Mouse (Mus musculus): ENCODE results near the gene Ero1l. TPM values are rescaled to one million over a fixed set of nuclear protein-coding genes. Genes with fewer than 3 reads are reported as not detected.

Gene Ero1l
- 10 to 100 TPM; 60.4 to 67.9 TPM for total RNA-seq (2023)

DNA sequence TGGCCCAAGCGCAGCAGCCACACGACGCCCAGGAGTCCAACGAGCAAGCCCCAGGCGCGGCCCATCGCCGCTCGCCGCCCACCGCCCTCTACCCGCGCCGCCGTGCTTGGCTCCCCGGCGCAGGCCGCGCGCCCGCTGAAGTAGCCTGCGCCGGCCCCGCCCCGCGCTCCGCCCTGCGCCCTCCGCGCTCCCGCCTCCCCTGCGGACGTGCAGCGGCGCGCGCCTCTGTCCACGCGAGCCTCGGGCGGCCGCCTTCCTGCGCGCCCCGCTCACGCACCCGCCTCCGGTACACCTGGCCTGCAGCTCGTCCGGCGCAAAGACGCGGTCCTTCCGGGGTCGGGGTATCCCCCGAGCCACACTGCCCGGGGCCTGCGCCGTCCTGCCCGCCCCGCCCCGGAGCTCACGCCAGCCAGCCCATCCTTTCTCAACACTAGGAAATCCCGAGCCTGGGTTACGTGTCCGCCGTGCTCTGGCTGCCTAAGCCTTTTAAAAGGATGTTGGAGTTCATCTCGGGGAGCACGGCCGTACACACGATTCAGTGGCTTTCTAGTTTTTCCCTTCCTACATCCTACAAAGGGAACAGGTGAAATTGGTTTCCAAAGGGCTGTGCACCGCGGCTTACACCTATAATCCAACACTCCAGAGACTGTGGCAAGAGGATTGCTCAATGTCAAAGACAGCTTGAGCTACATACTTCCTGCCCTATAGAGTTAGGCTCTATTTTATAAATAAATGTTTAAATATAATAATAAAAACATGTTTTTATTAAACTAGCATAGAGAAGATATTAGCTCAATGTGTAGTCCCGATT lies at the start of gene Ero1l:
TSS of gene Ero1l (minus strand) at position 346 of the 811 bp plus-strand sequence.

DNA sequence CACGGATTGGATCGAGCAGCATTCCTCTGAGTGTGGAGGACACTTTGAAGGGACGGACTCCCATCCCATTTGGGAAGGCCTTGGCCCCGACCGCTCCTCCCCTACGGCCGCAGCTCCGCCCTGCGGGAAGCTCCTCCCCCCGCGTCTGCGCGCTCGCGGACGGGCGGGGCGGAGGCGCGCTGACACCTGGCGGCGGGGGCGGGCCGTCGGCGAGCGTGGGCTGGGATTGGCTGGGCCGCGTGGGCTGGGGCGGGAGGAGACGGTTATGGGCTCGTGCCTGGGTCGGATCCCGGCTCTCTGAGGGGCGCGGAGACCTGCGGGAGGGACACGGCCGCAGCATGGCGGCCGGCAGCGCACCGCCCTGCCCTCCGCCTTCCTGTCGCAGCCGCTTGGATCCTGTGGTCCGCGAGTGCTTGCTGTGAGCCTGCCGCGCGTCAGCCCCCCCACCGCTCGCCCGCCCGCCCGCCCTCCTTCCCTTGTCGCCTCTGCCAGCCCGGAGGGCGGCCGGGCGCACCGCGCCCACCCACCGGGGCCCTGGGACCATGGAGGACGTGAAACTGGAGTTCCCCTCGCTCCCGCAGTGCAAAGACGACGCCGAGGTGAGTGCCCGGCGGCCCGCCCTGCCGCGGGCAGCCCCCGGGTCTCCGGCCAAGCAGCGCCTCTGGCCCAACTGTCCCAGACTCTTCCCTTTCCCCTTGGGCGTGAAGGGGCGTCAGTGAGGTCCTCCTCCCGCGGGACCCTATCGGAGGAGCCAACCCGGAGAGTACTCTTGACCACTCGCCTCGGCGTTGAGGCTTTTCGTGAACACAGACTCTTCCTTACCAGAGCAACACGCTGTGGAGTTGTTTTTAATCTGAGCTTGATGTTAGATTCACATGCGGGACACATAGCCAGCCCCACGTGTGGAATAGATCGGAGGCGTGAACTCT lies 32.6 kb upstream of the Ero1l start, which contains the start of gene Styx:
TSS of gene Styx (plus strand) at position 163 of the 929 bp plus-strand sequence.

DNA sequence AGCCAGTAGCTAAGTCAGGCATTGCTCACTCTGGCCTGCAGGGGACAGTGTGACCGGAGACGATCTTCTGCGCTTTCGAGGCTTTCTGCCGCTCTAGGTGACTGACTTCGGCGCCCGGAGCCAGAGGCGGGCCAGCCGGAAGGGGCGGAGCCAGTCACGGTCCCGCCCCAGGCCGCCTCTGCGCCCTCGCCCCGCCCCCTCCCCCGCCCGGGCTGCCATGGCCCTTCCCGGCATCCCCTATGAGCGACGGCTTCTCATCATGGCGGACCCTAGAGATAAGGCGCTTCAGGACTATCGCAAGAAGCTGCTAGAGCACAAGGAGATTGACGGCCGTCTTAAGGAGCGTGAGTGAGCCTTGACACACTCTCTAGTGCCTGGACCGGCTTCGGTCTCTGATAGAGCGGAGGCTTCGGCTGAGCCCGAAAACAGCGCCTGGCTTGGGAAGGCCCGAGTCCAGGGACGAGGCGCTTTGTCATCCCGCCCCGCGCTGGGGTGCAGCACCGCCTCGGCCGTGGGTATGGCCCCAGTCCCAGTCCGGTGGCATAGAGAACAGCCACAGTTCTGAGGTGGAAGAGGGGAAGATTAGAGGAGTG lies 11.1 kb upstream of the Ero1l start, which contains the start of gene Psmc6:
TSS of gene Psmc6 (plus strand) at position 200 of the 593 bp plus-strand sequence.

Other genes with a start within 250 kb of the Ero1l start
- 1 to 10 TPM; 4.1 to 5.6 TPM for gene Gpr137c, start 99.1 kb downstream of the Ero1l start, total RNA-seq (2023)
- 10 to 100 TPM; 17.9 to 22.8 TPM for gene Txndc16, start 98.4 kb downstream of the Ero1l start, total RNA-seq (2023)
- 10 to 100 TPM; 62.4 to 62.5 TPM for gene Psmc6, start 11.0 kb upstream of the Ero1l start, total RNA-seq (2023)
- gene Styx, start 32.3 kb upstream of the Ero1l start, total RNA-seq (2023): 10 to 100 TPM; 10.9 to 12.4 TPM
- gene Gnpnat1, start 86.1 kb upstream of the Ero1l start, total RNA-seq (2023): 1 to 10 TPM; 4.6 to 6.6 TPM
- under 1 TPM in 1 of 2 experiments, not detected in 1; 0.13 TPM for gene Fermt2, start 211.3 kb upstream of the Ero1l start, total RNA-seq (2023)